Mouse (Mus musculus) embryo, embryonic 10.5 days (tissue): ENCODE data around the gene Tsen54.

ENCODE experiments used
- DNase-seq: peaks from one replicate; pipeline ENCODE4 v3.0.0-alpha.2; 2015; ENCODE audit warnings: low spot score

The Tsen54 gene

DNA sequence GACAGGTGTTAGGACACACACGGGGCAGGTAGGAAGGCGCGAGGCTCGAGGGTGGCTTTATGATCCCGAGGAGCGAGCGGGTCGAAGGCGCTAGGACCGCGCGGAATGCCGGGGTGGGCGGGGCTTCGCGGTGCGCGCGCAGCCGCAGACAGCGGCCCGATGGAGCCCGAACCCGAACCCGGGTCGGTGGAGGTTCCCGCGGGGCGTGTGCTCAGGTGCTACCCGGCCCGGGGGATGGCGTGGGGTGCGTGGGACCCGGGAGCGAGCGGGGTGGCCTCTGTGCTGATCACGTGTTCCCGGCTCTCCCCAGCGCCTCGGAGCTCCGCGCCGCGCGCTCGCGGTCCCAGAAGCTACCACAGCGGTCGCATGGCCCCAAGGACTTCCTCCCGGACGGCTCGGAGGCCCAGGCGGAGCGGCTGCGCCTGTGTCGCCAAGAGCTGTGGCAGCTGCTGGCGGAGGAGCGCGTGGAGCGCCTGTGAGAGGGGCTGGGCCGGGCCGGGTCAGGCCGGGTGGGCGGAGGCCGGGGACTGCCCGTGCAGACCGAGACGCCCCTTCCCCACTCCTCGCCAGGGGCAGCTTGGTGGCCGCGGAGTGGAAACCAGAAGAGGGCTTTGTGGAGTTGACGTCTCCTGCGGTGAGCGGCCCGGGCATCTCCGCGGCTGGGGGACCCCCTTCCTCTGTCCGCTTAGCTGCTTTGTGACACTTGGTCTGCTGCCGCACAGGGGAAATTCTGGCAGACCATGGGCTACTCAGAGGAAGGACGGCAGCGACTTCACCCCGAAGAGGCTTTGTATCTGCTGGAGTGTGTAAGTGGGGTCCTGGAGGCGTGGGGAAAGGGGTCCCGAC lies at the start of gene Tsen54:
Gene Tsen54 (plus strand): TSS at position 120 of the 846 bp plus-strand sequence.
- peak; percentile 82 for DNase-seq

GRCm38 (mm10) chr11:115765103-115765606 lies 49.4 kb upstream of the Tsen54 start, which contains the start of gene Tmem94:
TSS of gene Tmem94 (plus strand) at chr11:115765433.
- peak; percentile 99 for DNase-seq

DNA sequence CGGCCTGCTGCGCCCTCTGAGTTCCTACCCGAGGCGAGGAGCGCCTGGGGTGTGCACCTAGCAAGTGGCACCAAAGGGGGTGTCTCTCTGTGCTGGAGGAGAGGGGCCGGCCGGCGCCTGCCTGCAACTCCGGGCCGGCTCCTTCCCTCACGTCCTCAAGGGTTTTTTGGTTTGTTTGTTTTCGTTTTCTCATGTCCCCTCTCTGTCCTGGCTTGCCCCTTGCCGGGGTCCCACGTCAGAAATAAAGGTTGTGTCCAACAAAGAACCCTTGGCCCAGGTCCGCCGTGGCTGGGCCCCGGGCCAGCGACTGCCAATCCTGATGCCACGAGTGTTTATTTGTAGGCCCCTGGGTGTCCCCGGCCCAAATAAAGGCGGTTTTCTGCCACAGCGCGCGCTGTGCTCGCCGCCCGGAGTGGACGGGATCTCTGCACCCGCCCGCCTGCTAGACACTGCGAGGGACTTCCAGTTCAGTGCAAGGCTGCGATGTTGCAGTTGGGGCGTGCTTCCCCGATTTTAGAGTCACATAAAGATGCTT lies 48.9 kb upstream of the Tsen54 start:
- DNase-seq: peak; percentile 66

- no peak for DNase-seq
These were observed 48.1 kb upstream of the Tsen54 start for GRCm38 (mm10) chr11:115766356-115766943.

GRCm38 (mm10) chr11:115766981-115767380 lies 47.5 kb upstream of the Tsen54 start:
- DNase-seq: no peak

- no peak for DNase-seq
These were observed 45.6 kb upstream of the Tsen54 start for GRCm38 (mm10) chr11:115768896-115769295.

GRCm38 (mm10) chr11:115774653-115775052 lies 39.9 kb upstream of the Tsen54 start:
- no peak for DNase-seq

DNA sequence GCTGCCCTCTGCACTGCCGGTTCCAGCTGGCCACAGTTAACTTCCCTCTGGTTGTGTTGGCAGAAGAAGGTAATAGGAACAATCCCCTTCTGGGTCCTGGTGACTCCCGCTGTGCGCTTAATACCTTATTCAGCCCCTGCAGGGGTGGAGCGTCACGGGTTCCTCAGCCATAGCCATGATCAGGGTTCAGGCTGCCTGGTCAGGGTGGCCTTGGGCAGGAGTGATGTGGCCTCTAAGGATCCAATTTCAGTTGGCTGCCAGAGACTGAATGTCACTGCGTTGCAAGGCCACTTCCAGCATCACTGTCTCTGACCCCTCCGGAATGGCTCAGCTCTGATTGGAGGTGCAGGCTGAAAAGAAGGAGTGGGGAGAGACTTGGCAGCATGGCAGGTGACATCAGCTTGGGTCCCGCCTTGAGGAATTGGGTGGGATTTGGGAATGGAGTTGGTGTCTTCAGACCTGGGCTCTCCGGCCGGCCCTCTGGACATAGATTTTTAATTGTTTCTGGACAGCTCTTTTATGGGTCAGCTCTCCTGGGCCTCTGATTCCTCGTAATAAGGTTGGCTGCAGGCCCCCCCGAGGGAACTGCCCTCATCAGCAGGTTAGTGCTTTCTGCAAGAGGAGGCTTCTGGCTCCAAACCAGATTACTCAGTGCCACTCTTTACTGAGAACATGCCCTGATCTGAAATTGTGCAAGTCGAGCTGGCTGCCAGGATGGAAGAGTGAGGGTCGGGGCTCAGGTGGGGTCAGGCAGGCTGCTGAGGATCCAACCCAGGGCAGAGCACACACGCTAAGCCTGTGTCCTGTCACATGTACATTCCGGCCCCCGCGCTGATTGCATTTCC lies 38.5 kb upstream of the Tsen54 start:
- peak; percentile 36 for DNase-seq

DNA sequence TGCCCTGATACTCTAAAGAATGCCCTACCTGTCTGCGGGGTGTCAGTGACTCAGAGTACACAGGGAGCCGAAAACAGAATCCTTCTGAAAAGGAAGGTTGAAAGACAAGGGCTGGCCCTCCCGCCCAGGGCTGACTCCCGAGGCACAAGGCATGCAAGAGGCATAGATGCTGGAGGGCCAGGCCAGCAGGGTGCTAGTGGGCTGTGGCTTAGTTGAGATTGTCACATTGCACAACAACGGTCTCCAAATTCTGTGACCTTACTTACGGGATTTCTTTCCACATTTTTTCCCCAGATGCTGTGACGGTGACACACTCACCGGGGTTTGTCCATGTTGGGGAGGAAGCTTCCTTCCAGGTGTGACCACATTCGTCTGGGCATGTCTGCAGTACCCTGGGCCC lies 37.6 kb upstream of the Tsen54 start:
- no peak for DNase-seq

DNA sequence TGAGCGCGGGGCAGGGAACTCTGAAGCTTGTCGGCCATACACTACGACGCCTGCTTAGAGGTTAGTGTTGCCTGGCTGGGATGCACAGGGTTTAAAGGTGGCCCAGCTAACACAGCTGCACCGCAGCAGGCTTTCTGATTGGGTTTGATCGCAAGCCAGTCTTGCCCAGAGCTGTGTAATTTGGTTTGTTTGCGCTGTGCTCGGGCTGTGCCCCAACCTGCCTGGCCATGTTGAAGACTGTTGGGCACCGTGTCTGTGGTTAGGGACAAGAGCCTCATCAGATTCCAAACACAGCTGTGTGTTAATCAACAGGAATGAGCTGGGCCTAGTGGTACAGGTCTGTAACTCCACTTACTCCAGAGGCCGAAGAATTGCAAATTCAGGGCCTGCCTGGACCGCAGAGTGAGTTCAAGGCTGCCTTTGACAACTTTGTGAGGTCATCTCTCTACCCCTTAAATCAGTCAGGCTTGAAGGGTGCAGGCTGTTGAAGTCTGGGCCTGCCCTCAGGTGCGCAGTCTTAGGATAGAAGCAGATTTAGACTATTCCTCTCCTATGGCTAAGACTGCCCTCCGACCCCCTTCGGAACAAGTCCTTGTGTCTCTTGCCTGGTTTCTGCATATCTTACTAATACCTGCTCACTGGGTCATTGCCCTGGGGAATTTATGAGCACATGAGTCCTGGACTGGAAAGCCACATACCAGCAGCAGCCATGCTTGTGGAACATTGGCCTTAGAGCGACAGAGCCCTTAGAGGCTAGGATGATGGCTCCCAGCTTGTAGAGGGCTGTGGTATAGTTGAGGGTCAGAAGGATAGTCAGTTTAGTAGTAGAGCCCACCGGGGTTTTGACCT lies 36.8 kb upstream of the Tsen54 start:
- no peak for DNase-seq

- peak; percentile 87 for DNase-seq
These were observed 35.4 kb upstream of the Tsen54 start for GRCm38 (mm10) chr11:115779038-115779571.

DNA sequence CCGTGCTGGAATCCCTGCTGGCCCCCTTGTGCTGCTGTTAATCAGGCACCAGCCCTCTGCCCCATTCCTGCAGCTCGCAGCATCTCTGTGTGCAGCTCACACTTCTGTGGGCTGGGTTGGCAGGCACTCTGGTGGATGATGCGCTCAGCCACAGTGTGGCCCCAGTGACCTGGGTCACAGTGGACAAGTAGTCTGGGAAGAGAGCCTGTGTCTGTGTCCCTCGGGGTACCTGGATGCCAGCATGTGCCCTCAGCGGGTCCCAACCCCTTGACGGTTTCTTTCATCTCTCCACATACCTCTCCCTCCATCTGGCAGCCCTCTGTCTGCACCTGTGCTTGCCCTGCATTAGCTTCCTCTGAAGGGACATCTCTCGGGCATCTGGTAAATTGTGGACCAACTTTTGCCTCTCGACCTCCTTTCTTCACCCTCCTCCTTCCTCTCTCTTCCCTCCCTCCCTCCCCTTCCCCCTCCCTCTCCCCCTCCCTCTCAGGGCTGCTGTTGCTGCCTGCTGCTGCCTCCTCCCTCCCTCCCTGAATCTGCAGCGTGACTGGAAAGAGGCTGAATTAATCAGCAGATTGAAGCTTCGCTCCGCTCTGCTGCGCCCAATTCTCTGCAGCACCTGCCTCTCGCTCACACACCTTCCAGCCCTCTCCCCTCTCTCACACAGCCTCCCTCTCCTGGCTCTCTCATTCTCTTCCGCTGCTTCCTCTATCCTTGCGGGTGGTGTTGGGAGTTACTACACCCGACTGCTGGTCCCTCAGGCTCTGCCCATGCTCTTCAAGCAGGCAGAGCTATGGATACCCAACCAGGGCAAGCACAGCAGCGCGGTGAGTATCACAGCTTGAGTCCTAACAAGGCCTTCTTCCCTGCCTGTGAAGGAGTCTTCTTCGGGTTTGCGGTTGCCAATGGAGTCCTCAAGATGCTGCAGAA lies 34.1 kb upstream of the Tsen54 start:
- peak; percentile 71 for DNase-seq

DNA sequence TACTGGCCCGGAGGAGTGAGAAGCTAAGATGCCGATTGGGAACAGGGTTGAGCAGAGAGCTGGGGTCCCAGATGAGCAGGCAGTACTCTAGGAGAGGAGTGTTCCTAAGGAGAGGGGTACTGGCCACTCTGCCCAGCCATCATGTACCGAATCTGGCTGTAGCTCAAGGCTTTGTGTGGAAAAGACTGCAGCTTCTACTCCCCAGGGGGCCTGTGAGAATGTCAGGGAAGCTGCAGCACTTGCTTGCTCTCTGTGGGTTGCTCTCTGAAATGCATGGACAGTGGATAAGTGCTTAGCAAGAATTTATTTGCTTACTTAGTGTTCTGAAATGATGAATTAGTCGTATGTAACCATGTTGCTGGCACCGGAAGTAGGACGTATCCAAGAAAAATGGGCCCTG lies 28.1 kb upstream of the Tsen54 start:
- DNase-seq: no peak

- no peak for DNase-seq
These were observed 24.7 kb upstream of the Tsen54 start for GRCm38 (mm10) chr11:115789787-115790186.

DNA sequence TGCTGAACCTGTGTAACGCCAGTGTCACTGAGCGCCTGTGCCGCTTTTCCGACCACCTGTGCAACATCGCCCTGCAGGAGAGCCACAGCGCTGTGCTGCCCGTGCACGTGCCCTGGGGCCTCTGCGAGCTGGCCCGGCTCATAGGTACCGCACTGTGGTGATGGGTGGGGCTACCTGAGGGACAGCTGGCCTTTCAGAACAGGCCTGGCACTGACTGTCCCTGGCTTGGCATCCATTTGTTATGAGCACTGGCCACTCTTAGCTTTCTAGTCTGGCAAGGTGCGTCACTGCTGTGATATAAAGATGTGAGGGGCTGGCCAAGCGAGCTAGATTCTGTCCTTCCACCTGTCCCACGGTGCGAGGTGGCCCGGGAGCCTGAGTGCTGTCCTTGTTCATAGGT lies 22.6 kb upstream of the Tsen54 start:
- no peak for DNase-seq

- no peak for DNase-seq
These were observed 22.2 kb upstream of the Tsen54 start for GRCm38 (mm10) chr11:115792353-115792752.

DNA sequence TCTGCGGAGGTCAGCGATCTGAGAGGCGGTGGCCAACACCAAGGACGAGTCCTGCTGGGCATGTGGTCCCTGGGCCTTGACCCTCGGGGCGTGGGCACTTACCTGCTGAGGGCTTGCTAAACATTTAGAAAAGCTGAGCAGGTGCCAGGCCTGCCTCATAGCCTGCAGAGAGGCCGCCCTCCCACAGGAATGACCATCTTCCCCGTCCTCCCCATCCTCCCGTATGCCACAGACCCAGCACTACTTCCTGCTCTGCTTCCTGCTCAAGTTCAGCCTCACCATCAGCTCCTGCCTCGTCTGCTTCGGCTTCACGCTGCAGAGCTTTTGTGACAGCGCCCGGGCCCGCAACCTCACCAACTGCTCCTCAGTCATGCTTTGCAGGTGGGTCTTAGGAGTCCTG lies 17.6 kb upstream of the Tsen54 start:
- no peak for DNase-seq

DNA sequence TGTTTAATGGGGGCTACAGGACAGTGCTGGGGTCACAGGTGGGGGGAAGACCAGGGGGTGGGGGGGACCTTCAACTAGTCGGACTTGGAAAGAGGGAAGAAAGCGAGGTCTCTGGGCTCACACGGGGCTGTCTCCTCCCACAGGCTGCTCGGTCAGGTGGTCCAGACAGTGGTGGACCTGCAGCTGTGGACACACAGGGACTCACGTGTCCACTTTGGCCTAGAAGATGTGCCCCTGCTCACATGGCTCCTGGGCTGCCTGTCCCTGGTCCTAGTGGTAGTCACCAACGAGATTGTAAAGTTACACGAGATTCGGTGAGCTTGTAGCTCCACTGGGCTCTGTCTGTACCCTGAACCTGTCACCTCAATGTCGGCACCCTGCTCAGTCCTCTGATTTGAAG lies 16.9 kb upstream of the Tsen54 start:
- DNase-seq: no peak

- no peak for DNase-seq
These were observed 13.5 kb upstream of the Tsen54 start for GRCm38 (mm10) chr11:115800981-115801380.
